Mouse (Mus musculus) stomach, embryonic 14.5 days (tissue): Measurements from ENCODE around the gene Dlgap4. TPM values are rescaled to one million over a fixed set of nuclear protein-coding genes. Genes with fewer than 3 reads are reported as not detected.

Experiments
- ATAC-seq: fragments of 200-750 bp; cut with Nextera tagmentation; 2 replicates; pipeline ENCODE4 v1.8.0; 2017; ENCODE audit warnings: low read depth, moderate TSS enrichment; ENCODE audit not compliant: insufficient number of reproducible peaks, insufficient read depth, low FRiP score
- H3K27ac ChIP-seq: fragments of 300-500 bp; sonication (generic); 2 replicates; pipeline ENCODE4 v1.5.1; 2014; ENCODE audit warnings: mild to moderate bottlenecking, low read length, moderate library complexity, mixed read lengths
- H3K27me3 ChIP-seq: fragments of 300-500 bp; sonication (generic); 2 replicates; pipeline ENCODE4 v1.6.1; 2014; ENCODE audit warnings: low read length, control low read depth, mixed read lengths; ENCODE audit not compliant: control insufficient read depth, insufficient read depth
- H3K36me3 ChIP-seq: fragments of 300-500 bp; sonication (generic); 2 replicates; pipeline ENCODE4 v1.6.1; 2014; ENCODE audit warnings: mild to moderate bottlenecking, control low read depth, low read length, moderate library complexity, mixed read lengths; ENCODE audit not compliant: control insufficient read depth, insufficient read depth
- H3K4me1 ChIP-seq: fragments of 300-500 bp; sonication (generic); 2 replicates; pipeline ENCODE4 v1.6.1; 2014; ENCODE audit warnings: low read length, control low read depth, mixed read lengths; ENCODE audit not compliant: control insufficient read depth, insufficient read depth
- H3K4me2 ChIP-seq: fragments of 300-500 bp; sonication (generic); replicated peaks from 2 replicates; pipeline ENCODE4 v1.6.1; 2014; ENCODE audit warnings: low read depth, low read length, control low read depth
- H3K4me3 ChIP-seq: fragments of 300-500 bp; sonication (generic); 2 replicates; pipeline ENCODE4 v1.5.1; 2014; ENCODE audit warnings: low read depth, low read length, control low read depth
- H3K9ac ChIP-seq: fragments of 300-500 bp; sonication (generic); replicated peaks from 2 replicates; pipeline ENCODE4 v1.6.1; 2014; ENCODE audit warnings: low read depth, mild to moderate bottlenecking, control low read depth, low read length, moderate library complexity, mixed read lengths
- H3K9me3 ChIP-seq: fragments of 300-500 bp; sonication (generic); 2 replicates; pipeline ENCODE4 v1.6.1; 2016; ENCODE audit warnings: low read depth, low read length, control low read depth; ENCODE audit not compliant: control insufficient read depth
- WGBS: fragments of 180-500 bp; shearing (Covaris S2); extraction: QIAGEN DNeasy Blood & Tissue Kit; methylation state at CpG from one replicate; pipeline ENCODE4 v1.1.7; 2014; 5-methylcytosine and 5-hydroxymethylcytosine counted together
- polyA plus RNA-seq: library from polyadenylated mRNA; unstranded; fragments of >200 nt; fragmentation: Nextera tagmentation; extraction: Ambion mirVana; gene quantifications from 2 replicates; pipeline ENCODE4 v1.2.1, GENCODE M21; 2014

The Dlgap4 gene
- polyA plus RNA-seq, 1 experiment from 2014 or later: 88.5 TPM

- H3K4me3 ChIP-seq: no peak overlapping the region
- H3K27me3 ChIP-seq: no peaks in the 10 kb centered on the region
- H3K9ac ChIP-seq: no peak overlapping the region
- H3K4me2 ChIP-seq: no peak overlapping the region
- H3K27ac ChIP-seq: no peak overlapping the region
- 75% methylated on average over 10 of the region's 10 CpGs for WGBS
- no peak for ATAC-seq
- H3K4me1 ChIP-seq: no peaks in the 10 kb centered on the region
- no peaks in the 10 kb centered on the region for H3K36me3 ChIP-seq
- no peaks in the 10 kb centered on the region for H3K9me3 ChIP-seq
Measured at GRCm38 (mm10) chr2:156582887-156583286, 30.6 kb upstream of the Dlgap4 start.

GRCm38 (mm10) chr2:156584154-156584796, 29.2 kb upstream of the Dlgap4 start:
- Histone ChIP-seq H3K27me3 (no peaks in the 10 kb centered on the region), H3K9me3 (no peaks in the 10 kb centered on the region), H3K4me2 (no peak overlapping the region), H3K27ac (no peak overlapping the region), H3K4me3 (no peak overlapping the region), H3K36me3 (no peaks in the 10 kb centered on the region), H3K9ac (no peak overlapping the region), H3K4me1 (no peaks in the 10 kb centered on the region)
- 56% methylated on average over 11 of the region's 11 CpGs for WGBS
- ATAC-seq: no peak

DNA sequence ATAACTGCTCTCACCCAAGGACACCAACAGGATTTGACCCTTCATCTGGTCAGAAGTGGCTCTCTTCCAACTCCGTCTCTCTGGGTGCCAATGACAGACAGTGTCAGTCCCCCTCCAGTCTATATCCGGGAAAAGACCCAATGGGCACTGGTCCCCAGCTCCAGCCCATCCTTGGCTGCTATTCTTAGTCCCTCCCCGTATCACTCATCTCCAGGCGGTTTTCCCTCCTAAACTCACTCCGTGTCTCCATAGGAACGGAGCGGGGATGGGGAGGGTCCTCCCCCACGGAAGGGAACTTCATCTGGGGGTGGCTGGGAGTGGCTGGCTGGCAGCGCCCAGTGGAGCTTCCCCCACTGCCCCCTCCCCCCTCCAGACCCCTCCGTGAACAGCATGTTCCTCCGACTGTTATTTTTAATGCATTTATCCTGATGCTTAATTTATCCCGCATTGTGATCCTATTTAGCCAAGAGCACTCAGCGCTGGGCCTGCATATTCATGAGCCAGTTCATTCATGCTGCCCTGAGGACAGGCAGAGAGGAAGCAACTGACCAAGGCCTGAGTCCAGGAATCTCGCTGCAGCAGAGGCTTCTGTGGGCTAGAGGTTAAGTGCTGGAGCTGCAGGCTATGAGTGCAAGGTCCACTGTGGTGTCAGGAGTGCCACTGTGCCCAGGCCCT, 28.6 kb upstream of the Dlgap4 start:
- no peaks in the 10 kb centered on the region for H3K27me3 ChIP-seq
- H3K27ac ChIP-seq: no peak overlapping the region
- H3K4me2 ChIP-seq: no peak overlapping the region
- ATAC-seq: no peak
- no peak overlapping the region for H3K4me3 ChIP-seq
- no peaks in the 10 kb centered on the region for H3K9me3 ChIP-seq
- H3K9ac ChIP-seq: no peak overlapping the region
- no peaks in the 10 kb centered on the region for H3K4me1 ChIP-seq
- 45% methylated on average over 14 of the region's 14 CpGs for WGBS
- no peaks in the 10 kb centered on the region for H3K36me3 ChIP-seq

DNA sequence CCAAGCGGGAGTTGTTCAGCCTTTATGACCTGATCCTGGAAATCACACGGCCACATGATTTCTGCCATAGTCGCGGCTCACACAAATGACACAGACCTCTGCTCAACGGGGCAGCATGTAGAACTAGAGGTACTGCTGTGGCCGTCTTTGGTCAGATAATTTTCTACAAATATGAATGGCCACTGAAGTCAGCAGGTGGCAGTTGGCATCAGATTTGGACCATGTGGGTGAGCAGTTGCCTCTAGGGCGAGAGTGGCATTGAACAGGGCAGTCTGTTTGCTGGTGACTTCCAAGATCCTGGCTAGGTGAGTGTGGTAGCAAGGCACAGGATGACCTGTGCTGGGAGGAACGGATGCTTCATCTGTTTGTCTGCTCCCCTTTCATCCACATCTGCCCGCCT, 24.0 kb upstream of the Dlgap4 start:
- Histone ChIP-seq H3K9ac (no peak overlapping the region), H3K27me3 (no peaks in the 10 kb centered on the region), H3K9me3 (no peaks in the 10 kb centered on the region), H3K4me2 (no peak overlapping the region), H3K36me3 (no peaks in the 10 kb centered on the region), H3K4me3 (no peak overlapping the region), H3K27ac (no peak overlapping the region), H3K4me1 (no peaks in the 10 kb centered on the region)
- ATAC-seq: no peak
- 91% methylated on average over 9 of the region's 9 CpGs for WGBS

DNA sequence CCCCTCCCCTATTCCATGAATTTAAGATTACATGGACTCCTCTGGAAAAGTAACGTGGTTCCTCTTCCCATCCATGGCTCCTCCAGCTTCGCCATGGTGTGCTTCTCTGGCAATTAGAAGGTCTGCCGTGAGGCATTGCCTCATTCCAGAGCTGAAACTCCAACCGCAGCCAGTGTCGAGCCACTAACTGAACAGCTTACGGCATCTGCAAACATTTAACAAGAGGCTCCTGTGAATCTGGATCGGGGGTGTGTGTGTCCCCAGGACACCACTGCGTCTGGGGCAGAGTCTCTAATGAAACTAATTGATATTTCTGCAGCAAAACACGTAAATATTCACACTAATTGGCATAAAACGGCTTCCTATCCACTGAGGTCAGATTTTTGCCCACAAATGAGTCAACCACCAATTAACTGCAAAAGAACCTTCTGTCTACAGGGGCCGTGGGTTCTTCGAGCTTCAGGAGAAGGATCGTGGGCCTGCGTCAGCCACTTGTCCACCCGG, 18.5 kb upstream of the Dlgap4 start:
- 65% methylated on average over 15 of the region's 15 CpGs for WGBS
- H3K27ac ChIP-seq: no peak overlapping the region
- no peak overlapping the region for H3K9ac ChIP-seq
- no peaks in the 10 kb centered on the region for H3K9me3 ChIP-seq
- no peak for ATAC-seq
- no peaks in the 10 kb centered on the region for H3K4me1 ChIP-seq
- no peak overlapping the region for H3K4me3 ChIP-seq
- no peak overlapping the region for H3K4me2 ChIP-seq
- H3K36me3 ChIP-seq: no peaks in the 10 kb centered on the region
- no peaks in the 10 kb centered on the region for H3K27me3 ChIP-seq

DNA sequence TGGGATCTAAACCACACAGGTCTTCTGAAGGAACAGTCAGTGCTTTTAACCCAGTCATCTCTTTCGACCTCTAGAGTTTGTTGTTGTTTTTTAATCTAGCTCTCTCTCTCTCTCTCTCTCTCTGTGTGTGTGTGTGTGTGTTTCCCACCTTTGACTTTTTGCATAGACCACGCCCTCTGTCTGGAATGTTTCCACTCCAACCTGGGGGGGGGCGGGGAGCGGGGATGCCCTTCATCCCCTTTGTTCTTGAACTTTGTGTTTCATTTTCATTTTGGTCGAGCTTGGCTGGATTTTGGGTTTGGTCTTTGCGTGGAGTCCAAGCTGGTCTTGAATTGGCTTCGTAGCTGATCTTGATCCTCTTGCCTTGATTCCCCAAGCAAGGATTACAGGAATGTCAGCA, 10.9 kb upstream of the Dlgap4 start:
- H3K36me3 ChIP-seq: no peaks in the 10 kb centered on the region
- H3K4me1 ChIP-seq: no peaks in the 10 kb centered on the region
- H3K27ac ChIP-seq: no peak overlapping the region
- H3K9me3 ChIP-seq: no peaks in the 10 kb centered on the region
- WGBS: 73% methylated on average over 7 of the region's 7 CpGs
- H3K9ac ChIP-seq: no peak overlapping the region
- H3K27me3 ChIP-seq: no peaks in the 10 kb centered on the region
- no peak overlapping the region for H3K4me2 ChIP-seq
- no peak for ATAC-seq
- H3K4me3 ChIP-seq: no peak overlapping the region

GRCm38 (mm10) chr2:156603671-156604070, 9.8 kb upstream of the Dlgap4 start:
- Histone ChIP-seq H3K27ac (no peak overlapping the region), H3K4me3 (no peak overlapping the region), H3K4me1 (no peaks in the 10 kb centered on the region), H3K9me3 (no peaks in the 10 kb centered on the region), H3K36me3 (no peaks in the 10 kb centered on the region), H3K27me3 (no peaks in the 10 kb centered on the region), H3K4me2 (no peak overlapping the region), H3K9ac (no peak overlapping the region)
- 80% methylated on average over 9 of the region's 9 CpGs for WGBS
- ATAC-seq: no peak

GRCm38 (mm10) chr2:156605144-156605543, 8.4 kb upstream of the Dlgap4 start:
- WGBS: 57% methylated on average over 3 of the region's 3 CpGs
- no peak for ATAC-seq
- no peaks in the 10 kb centered on the region for H3K9me3 ChIP-seq

More at GRCm38 (mm10) chr2:156605144-156605543, 8.4 kb upstream of the Dlgap4 start:
- H3K4me1 ChIP-seq: no peaks in the 10 kb centered on the region
- H3K4me2 ChIP-seq: no peak overlapping the region
- H3K36me3 ChIP-seq: no peaks in the 10 kb centered on the region
- no peak overlapping the region for H3K27ac ChIP-seq
- H3K27me3 ChIP-seq: no peaks in the 10 kb centered on the region
- no peak overlapping the region for H3K9ac ChIP-seq
- no peak overlapping the region for H3K4me3 ChIP-seq
